Mouse (Mus musculus): ENCODE data around the gene Mn1. TPM values are rescaled to one million over a fixed set of nuclear protein-coding genes. Genes with fewer than 3 reads are reported as not detected.

Gene Mn1
- polyA plus RNA-seq, 1 experiment from 2014 or later, result 4.3 TPM

DNA sequence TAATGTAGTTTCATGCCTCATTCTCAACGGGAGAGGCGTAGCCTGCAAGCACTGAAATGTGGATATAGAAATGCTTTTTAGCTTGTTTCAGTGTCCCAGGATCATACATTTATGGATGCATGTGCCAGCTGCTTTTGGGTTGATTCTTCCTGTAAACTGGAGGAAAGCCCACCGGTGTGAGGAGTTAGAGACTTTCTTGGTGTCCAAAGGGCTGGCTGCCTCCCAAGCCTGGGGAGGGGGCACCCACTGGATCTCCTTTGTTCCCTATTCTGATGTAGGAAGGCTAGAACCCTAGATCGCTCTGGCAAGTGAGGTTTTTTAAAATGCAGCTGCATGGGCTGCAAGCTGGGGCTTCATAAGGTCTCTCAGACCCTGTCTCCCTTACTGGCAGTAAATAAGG lies 6.5 kb downstream of the Mn1 start:
- Histone ChIP-seq H3K27me3 (ENCODE audit: insufficient read depth, low read length) (peaks cover 41% of the 10 kb centered on the region), H3K4me1 (replicated peaks; ENCODE audit: insufficient read depth, low read length) (peaks cover 19% of the 10 kb centered on the region; the same call in 1 of the 2 replicates), H3K4me3 (replicated peaks; ENCODE audit: low read depth, low read length) (no peak overlapping the region), H3K9me3 (replicated peaks; ENCODE audit: low read length) (no peaks in the 10 kb centered on the region), H3K4me2 (ENCODE audit: low read length) (no peak overlapping the region), H3K36me3 (ENCODE audit: insufficient read depth, low read length) (no peaks in the 10 kb centered on the region), H3K9ac (ENCODE audit: low read depth, low read length) (no peak overlapping the region), H3K27ac (no peak overlapping the region)
- DNase-seq (ENCODE audit: low spot score) (no peak), ATAC-seq (replicated peaks; ENCODE audit: low FRiP score, low read depth) (no peak)
- WGBS, result 70% methylated on average over 4 of the region's 4 CpGs
- no peak for TF ChIP-seq CTCF (IDR thresholded peaks at IDR 0.05; ENCODE audit: low read depth)

DNA sequence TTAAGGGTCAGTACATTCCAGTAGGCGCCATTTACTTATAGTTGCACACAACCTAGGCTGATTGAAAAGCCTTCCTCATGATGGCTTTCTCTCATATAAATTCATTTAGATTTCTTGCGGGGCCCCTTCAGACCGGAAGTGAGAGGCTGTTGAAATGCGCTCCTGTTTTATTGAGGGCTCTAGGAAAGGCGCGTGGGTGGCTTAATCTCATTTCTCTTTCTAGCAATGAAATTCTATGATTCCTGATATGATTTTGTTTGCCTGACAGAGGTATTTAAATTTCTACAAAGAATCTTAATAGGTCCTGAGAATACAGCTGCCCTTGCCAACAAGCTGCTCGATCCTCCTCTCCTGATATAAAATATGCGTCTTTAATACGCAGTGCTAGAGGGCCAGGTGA lies 8.7 kb downstream of the Mn1 start:
- Histone ChIP-seq H3K4me1 (replicated peaks; ENCODE audit: insufficient read depth, low read length) (no peaks in the 10 kb centered on the region; the same call in 1 of the 2 replicates), H3K4me3 (replicated peaks; ENCODE audit: low read depth, low read length) (no peak overlapping the region), H3K27me3 (ENCODE audit: insufficient read depth, low read length) (peaks cover 23% of the 10 kb centered on the region), H3K4me2 (ENCODE audit: low read length) (no peak overlapping the region), H3K36me3 (ENCODE audit: insufficient read depth, low read length) (no peaks in the 10 kb centered on the region), H3K9me3 (replicated peaks; ENCODE audit: low read length) (no peaks in the 10 kb centered on the region), H3K27ac (no peak overlapping the region), H3K9ac (ENCODE audit: low read depth, low read length) (no peak overlapping the region)
- no peak for TF ChIP-seq CTCF (IDR thresholded peaks at IDR 0.05; ENCODE audit: low read depth)
- WGBS, result 83% methylated on average over 9 of the region's 9 CpGs
- ATAC-seq (replicated peaks; ENCODE audit: low FRiP score, low read depth) (no peak), DNase-seq (ENCODE audit: low spot score) (no peak)

DNA sequence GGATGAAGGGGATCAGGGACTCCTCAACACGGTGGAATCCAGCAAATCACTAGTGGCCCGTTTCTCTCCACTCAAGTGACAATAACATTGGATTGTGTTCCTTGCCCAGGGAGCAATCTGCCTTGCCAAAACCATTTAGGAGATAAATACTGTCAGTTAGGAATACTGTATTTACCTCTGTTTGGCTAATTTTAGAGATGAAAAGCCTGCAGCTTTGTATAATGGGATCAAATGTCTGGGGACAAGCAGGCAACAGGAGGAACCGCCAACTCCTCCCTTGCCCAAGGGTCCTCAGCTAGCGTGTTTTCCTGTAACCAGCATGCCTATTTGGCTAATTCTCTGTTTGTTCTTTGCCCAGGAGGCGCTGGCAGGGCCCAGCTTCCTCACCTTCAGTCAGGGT lies 9.1 kb downstream of the Mn1 start:
- no peaks in the 10 kb centered on the region for H3K36me3 ChIP-seq (ENCODE audit: insufficient read depth, low read length)
- H3K4me3 ChIP-seq (replicated peaks; ENCODE audit: low read depth, low read length), result no peak overlapping the region
- TF ChIP-seq CTCF (IDR thresholded peaks at IDR 0.05; ENCODE audit: low read depth), result no peak
- H3K4me2 ChIP-seq (ENCODE audit: low read length), result no peak overlapping the region
- no peak for DNase-seq (ENCODE audit: low spot score)
- no peak for ATAC-seq (replicated peaks; ENCODE audit: low FRiP score, low read depth)
- no peaks in the 10 kb centered on the region; the same call in 1 of the 2 replicates for H3K4me1 ChIP-seq (replicated peaks; ENCODE audit: insufficient read depth, low read length)
- H3K9ac ChIP-seq (ENCODE audit: low read depth, low read length), result no peak overlapping the region
- peaks cover 19% of the 10 kb centered on the region for H3K27me3 ChIP-seq (ENCODE audit: insufficient read depth, low read length)
- no peak overlapping the region for H3K27ac ChIP-seq
- H3K9me3 ChIP-seq (replicated peaks; ENCODE audit: low read length), result no peaks in the 10 kb centered on the region
- WGBS, result 57% methylated on average over 5 of the region's 5 CpGs

DNA sequence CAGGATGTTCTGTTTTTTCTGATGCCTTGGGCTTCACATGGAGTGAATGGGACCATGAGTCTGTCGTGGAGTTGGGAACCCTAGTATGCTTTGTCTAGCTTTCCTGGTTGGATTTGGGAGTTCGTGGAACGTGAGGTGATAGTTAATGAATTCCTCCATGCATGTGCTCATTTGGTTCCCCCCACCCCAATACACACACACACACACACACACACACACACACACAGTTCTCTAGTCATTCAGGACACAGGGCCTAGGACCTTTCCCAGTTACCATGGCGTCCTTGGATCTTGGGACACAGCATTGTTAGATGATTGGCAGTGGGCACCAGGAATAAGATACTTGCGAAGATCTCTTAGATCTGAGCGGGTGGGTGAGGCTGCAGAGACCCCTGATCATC lies 11.7 kb downstream of the Mn1 start:
- Histone ChIP-seq H3K27me3 (ENCODE audit: insufficient read depth, low read length) (peaks cover 6% of the 10 kb centered on the region; the same call in 1 of the 2 replicates), H3K36me3 (ENCODE audit: insufficient read depth, low read length) (no peaks in the 10 kb centered on the region), H3K9me3 (replicated peaks; ENCODE audit: low read length) (no peaks in the 10 kb centered on the region), H3K4me2 (ENCODE audit: low read length) (no peak overlapping the region), H3K9ac (ENCODE audit: low read depth, low read length) (no peak overlapping the region), H3K4me1 (replicated peaks; ENCODE audit: insufficient read depth, low read length) (no peaks in the 10 kb centered on the region; the same call in 1 of the 2 replicates), H3K27ac (no peak overlapping the region), H3K4me3 (replicated peaks; ENCODE audit: low read depth, low read length) (no peak overlapping the region)
- TF ChIP-seq CTCF (IDR thresholded peaks at IDR 0.05; ENCODE audit: low read depth), result no peak
- ATAC-seq (replicated peaks; ENCODE audit: low FRiP score, low read depth) (no peak), DNase-seq (ENCODE audit: low spot score) (no peak)
- 88% methylated on average over 6 of the region's 6 CpGs for WGBS

DNA sequence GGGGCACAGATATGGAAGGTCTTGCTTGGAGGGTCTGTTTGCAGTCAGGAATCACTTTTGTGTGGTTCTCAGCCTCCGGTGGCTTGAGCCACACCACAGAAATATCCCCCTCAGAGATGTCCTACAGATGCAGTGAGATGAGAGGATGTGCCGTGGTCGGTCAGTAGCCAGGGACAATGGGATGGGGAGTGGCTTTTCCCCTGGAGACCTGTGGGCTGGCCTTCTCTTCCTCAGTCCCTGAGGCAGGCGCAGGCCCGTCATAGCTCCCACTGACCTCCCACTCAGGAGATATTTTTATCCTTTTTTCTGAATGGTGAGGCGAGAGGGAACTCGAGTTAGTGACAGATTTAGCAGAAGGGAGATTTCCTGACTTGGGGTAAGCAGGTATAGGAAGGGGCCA lies 12.6 kb downstream of the Mn1 start:
- Histone ChIP-seq H3K27me3 (ENCODE audit: insufficient read depth, low read length) (peaks cover 6% of the 10 kb centered on the region; the same call in 1 of the 2 replicates), H3K9me3 (replicated peaks; ENCODE audit: low read length) (no peaks in the 10 kb centered on the region), H3K4me1 (replicated peaks; ENCODE audit: insufficient read depth, low read length) (no peaks in the 10 kb centered on the region; the same call in 1 of the 2 replicates), H3K4me3 (replicated peaks; ENCODE audit: low read depth, low read length) (no peak overlapping the region), H3K9ac (ENCODE audit: low read depth, low read length) (no peak overlapping the region), H3K36me3 (ENCODE audit: insufficient read depth, low read length) (no peaks in the 10 kb centered on the region), H3K4me2 (ENCODE audit: low read length) (no peak overlapping the region), H3K27ac (no peak overlapping the region)
- DNase-seq (ENCODE audit: low spot score), result no peak
- ATAC-seq (replicated peaks; ENCODE audit: low FRiP score, low read depth), result no peak
- no peak for TF ChIP-seq CTCF (IDR thresholded peaks at IDR 0.05; ENCODE audit: low read depth)
- WGBS, result 59% methylated on average over 7 of the region's 7 CpGs

DNA sequence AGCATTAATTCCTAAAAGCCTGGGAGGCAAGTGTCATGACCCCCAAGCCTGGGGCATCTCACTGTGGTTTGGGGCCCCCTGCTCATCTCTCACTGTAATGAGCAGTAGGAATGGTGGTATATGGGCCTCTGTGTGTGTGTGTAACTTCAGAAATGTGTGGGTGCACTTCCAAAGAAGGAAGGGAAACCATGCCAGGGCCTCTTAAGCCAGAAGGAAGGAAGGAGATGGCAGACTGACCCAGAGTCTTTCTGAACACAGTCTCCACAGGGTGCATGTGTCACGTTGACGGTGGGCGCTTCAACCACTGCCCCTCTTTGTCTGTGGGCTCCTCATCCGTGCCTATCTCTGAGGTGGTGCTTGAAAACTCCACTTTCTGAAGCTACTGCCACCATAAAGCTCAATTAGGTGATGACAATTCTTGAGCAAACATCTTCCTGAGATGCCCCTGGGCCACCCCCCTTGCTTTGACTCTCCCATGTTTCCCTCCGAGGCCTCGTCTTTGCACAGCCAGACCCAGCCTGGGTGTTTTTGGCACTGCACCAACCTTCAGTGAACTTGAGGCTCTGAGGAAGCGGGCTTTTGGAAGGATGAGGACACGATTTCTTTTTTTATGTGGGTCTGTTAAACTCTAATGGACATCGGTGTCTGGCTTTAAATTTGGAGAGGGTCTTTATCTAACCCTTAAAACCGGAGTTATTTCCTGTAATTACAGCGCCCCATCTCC lies 14.0 kb downstream of the Mn1 start:
- Histone ChIP-seq H3K27ac (no peak overlapping the region), H3K36me3 (ENCODE audit: insufficient read depth, low read length) (no peaks in the 10 kb centered on the region), H3K4me3 (replicated peaks; ENCODE audit: low read depth, low read length) (no peak overlapping the region), H3K9me3 (replicated peaks; ENCODE audit: low read length) (no peaks in the 10 kb centered on the region), H3K4me1 (replicated peaks; ENCODE audit: insufficient read depth, low read length) (no peaks in the 10 kb centered on the region; the same call in 1 of the 2 replicates), H3K27me3 (ENCODE audit: insufficient read depth, low read length) (0 out of 2 replicates have a peak, but pooled peaks cover 6% of the 10 kb centered on the region), H3K4me2 (ENCODE audit: low read length) (no peak overlapping the region), H3K9ac (ENCODE audit: low read depth, low read length) (no peak overlapping the region)
- WGBS, result 60% methylated on average over 11 of the region's 11 CpGs
- TF ChIP-seq CTCF (IDR thresholded peaks at IDR 0.05; ENCODE audit: low read depth), result no peak
- ATAC-seq (replicated peaks; ENCODE audit: low FRiP score, low read depth), result no peak
- no peak for DNase-seq (ENCODE audit: low spot score)

Data from kidney, postnatal 0 days (tissue).